Mouse (Mus musculus): ENCODE measurements around the gene Atp1a4. TPM values are rescaled to one million over a fixed set of nuclear protein-coding genes. Genes with fewer than 3 reads are reported as not detected.

Atp1a4 gene
- polyA plus RNA-seq, 1 experiment from 2014 or later = not detected

DNA sequence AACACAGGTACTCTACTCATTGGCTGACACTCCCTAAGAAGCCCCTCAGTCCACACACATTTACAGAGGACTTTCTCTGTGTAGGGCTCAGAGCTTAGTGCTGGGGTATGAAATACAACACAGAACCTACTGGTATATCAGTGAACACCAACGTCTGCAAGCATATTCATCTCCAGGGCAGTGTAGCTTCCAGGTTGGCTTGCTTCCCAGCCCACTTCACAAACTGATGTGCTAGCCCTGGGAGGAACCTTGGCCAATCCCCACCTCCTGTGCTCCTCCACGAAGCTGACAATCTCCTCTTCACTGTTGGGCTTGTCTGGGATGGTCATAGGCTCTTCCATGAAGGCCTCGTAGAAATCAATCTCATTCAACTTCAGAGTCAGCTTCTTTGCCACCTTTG is 43.5 kb downstream of the Atp1a4 start:
- ATAC-seq (ENCODE audit: low FRiP score, low TSS enrichment) = no peak
- TF ChIP-seq CTCF (IDR thresholded peaks at IDR 0.05; ENCODE audit: low read depth) (no peak), EP300 (optimal IDR thresholded peaks at IDR 0.05) (no peak)
- H3K9ac ChIP-seq (ENCODE audit: low read length) = no peak overlapping the region
- no peak overlapping the region for H3K4me3 ChIP-seq (ENCODE audit: low read depth, low read length)
- no peak overlapping the region for H3K4me2 ChIP-seq (replicated peaks; ENCODE audit: low read depth)
- H3K27ac ChIP-seq (replicated peaks) = no peak overlapping the region
- no peaks in the 10 kb centered on the region for H3K27me3 ChIP-seq (ENCODE audit: control insufficient read depth, insufficient read depth, low read length)
- no peak for DNase-seq (ENCODE audit: low spot score)
- H3K4me1 ChIP-seq (replicated peaks; ENCODE audit: control insufficient read depth, insufficient read depth) = peaks cover 5% of the 10 kb centered on the region; the same call in 1 of the 2 replicates
- H3K9me3 ChIP-seq (ENCODE audit: control insufficient read depth, low read length) = no peaks in the 10 kb centered on the region
- no peaks in the 10 kb centered on the region for H3K36me3 ChIP-seq (ENCODE audit: control insufficient read depth, insufficient read depth, low read length)
- WGBS = 36% methylated on average over 3 of the region's 3 CpGs

DNA sequence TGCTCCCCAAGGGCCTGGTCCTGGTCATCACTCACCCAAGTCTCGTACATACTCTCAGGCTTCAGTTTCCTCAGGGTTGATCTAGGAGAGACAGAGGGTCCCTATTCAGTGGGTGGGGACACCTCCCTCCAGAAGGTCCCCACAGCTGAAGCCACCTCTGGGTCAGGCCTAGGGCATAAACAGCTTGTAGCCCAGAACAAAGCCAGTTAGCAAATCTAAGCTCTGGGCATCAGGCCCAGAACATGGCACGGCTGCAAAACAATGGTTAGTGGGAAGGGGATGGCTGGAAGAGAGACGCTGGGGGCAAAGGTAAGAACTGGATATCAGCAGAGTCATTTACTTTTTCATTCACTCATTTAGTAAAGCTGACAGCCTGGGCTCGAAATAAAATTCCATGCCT is 44.4 kb downstream of the Atp1a4 start:
- no peaks in the 10 kb centered on the region for H3K36me3 ChIP-seq (ENCODE audit: control insufficient read depth, insufficient read depth, low read length)

DNA sequence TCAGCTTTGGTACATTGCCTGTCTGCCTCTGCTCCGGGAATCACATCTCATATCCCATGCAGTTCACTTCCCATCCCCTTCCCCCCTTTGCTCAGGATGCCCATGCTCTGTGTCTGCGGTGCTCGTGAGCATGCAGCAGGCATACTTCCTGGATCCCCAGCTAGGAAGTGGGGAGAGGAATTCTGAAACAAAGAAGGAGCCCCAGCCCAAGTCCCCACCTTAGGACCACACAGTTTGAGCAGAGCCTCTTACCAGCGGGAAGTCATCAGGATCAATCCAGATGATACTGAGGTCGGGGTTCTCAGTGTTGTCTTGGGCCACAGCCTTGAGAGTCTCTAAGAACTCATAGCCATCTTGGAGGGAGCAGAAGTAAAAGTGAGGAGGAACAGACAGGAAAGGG is 45.4 kb downstream of the Atp1a4 start:
- no peak for DNase-seq (ENCODE audit: low spot score)
- H3K4me3 ChIP-seq (ENCODE audit: low read depth, low read length) = no peak overlapping the region
- no peaks in the 10 kb centered on the region for H3K36me3 ChIP-seq (ENCODE audit: control insufficient read depth, insufficient read depth, low read length)
- H3K9ac ChIP-seq (ENCODE audit: low read length) = no peak overlapping the region
- no peaks in the 10 kb centered on the region for H3K9me3 ChIP-seq (ENCODE audit: control insufficient read depth, low read length)
- H3K27ac ChIP-seq (replicated peaks) = no peak overlapping the region
- H3K4me1 ChIP-seq (replicated peaks; ENCODE audit: control insufficient read depth, insufficient read depth) = peaks cover 5% of the 10 kb centered on the region; the same call in 1 of the 2 replicates
- TF ChIP-seq CTCF (IDR thresholded peaks at IDR 0.05; ENCODE audit: low read depth) (no peak), EP300 (optimal IDR thresholded peaks at IDR 0.05) (no peak)
- H3K27me3 ChIP-seq (ENCODE audit: control insufficient read depth, insufficient read depth, low read length) = no peaks in the 10 kb centered on the region
- no peak for ATAC-seq (ENCODE audit: low FRiP score, low TSS enrichment)
- no peak overlapping the region for H3K4me2 ChIP-seq (replicated peaks; ENCODE audit: low read depth)
- 61% methylated on average over 5 of the region's 5 CpGs for WGBS

More for the DNA sequence above, 44.4 kb downstream of the Atp1a4 start:
- Histone ChIP-seq H3K27me3 (ENCODE audit: control insufficient read depth, insufficient read depth, low read length) (no peaks in the 10 kb centered on the region), H3K4me2 (replicated peaks; ENCODE audit: low read depth) (no peak overlapping the region), H3K9ac (ENCODE audit: low read length) (no peak overlapping the region), H3K4me1 (replicated peaks; ENCODE audit: control insufficient read depth, insufficient read depth) (peaks cover 5% of the 10 kb centered on the region; the same call in 1 of the 2 replicates), H3K4me3 (ENCODE audit: low read depth, low read length) (no peak overlapping the region), H3K27ac (replicated peaks) (no peak overlapping the region), H3K9me3 (ENCODE audit: control insufficient read depth, low read length) (no peaks in the 10 kb centered on the region)
- WGBS = 49% methylated on average over 4 of the region's 4 CpGs
- DNase-seq (ENCODE audit: low spot score) (no peak), ATAC-seq (ENCODE audit: low FRiP score, low TSS enrichment) (no peak)
- TF ChIP-seq EP300 (optimal IDR thresholded peaks at IDR 0.05) (no peak), CTCF (IDR thresholded peaks at IDR 0.05; ENCODE audit: low read depth) (no peak)

DNA sequence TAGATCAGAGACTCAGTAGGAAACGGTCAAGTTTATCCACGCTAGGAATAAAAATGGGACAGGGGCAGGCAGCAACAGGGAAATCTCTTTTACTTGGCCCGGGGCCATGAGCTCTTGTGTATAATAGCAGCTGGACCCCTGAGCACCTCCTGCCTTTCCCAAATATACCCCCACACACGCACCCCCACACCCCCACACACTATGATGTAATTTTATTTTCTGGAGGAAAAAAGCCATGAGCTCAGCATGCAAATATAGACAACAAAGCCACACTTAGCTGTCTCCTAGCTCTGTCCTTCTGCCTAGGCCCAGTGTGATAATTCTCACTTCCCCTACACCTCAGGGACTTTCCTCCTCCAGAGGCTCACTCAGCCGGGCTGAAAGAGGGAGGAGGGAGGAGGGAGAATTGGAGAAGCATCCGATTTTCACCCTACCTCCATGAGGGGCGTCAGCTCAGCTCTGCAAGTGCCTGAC is 51.1 kb downstream of the Atp1a4 start:
- no peak; the same call in 1 of the 2 replicates for ATAC-seq (ENCODE audit: low FRiP score, low TSS enrichment)
- 10% methylated on average over 7 of the region's 7 CpGs for WGBS

DNA sequence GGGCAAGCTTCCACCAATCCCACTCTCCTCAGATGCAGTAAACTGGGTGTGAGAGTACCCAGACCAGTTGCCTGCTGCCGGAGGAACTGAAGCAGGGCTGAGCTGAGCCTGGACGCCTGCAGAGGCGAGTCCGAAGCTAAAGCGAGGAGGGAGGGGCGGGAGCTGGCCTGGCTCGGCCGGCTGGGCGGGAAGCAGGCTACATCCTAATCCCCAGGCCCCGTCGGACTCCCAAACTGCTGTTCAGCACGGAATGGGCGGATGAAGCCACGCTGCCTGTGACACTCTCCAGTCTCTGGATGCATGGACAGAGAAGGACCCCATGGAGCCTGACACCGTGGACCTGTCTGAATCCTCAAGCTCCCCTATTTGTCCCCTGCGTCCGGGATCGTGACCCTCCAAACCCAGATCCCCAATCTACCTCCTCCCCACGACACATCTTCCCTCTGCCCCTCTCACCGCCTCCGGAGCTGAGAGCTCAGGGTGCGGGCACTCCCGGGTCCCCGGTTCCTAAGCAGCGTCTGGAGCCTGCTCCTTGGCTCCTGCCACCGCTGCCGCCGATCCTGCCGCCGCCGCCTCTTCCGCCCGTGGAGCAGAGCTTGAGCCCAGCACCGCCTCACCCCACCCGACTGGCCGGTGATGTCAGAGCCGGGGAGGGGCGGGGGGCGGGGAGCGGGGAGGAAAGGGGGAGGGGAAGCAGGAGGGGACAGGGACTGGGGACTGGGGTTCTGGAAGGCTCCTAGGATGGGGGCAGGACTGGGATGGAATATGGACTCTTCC is 51.9 kb downstream of the Atp1a4 start, which contains the start of gene Pea15a:
Gene Pea15a (minus strand): TSS at position 664 of the 777 bp plus-strand sequence.
- no peaks in the 10 kb centered on the region for H3K27me3 ChIP-seq (ENCODE audit: control insufficient read depth, insufficient read depth, low read length)
- DNase-seq (ENCODE audit: low spot score) = peak; percentile 87
- H3K27ac ChIP-seq (replicated peaks) = peak within 1 kb of the TSS; percentile 93
- peak within 1 kb of the TSS; percentile 69 for H3K4me2 ChIP-seq (replicated peaks; ENCODE audit: low read depth)
- H3K9ac ChIP-seq (ENCODE audit: low read length) = peak within 1 kb of the TSS; percentile 83
- H3K4me3 ChIP-seq (ENCODE audit: low read depth, low read length) = peak within 1 kb of the TSS; percentile 61
- WGBS = under 1% methylated on average over 35 of the region's 40 CpGs
- peak; percentile 83 for ATAC-seq (ENCODE audit: low FRiP score, low TSS enrichment)
- TF ChIP-seq CTCF (IDR thresholded peaks at IDR 0.05; ENCODE audit: low read depth) (no peak), EP300 (optimal IDR thresholded peaks at IDR 0.05) (no peak)
- H3K4me1 ChIP-seq (replicated peaks; ENCODE audit: control insufficient read depth, insufficient read depth) = peaks cover 18% of the 10 kb centered on the region
- no peaks in the 10 kb centered on the region for H3K36me3 ChIP-seq (ENCODE audit: control insufficient read depth, insufficient read depth, low read length)
- no peaks in the 10 kb centered on the region for H3K9me3 ChIP-seq (ENCODE audit: control insufficient read depth, low read length)

More for the DNA sequence above, 51.1 kb downstream of the Atp1a4 start:
- H3K9ac ChIP-seq (ENCODE audit: low read length) = no peak overlapping the region
- H3K4me3 ChIP-seq (ENCODE audit: low read depth, low read length) = no peak overlapping the region
- no peaks in the 10 kb centered on the region for H3K9me3 ChIP-seq (ENCODE audit: control insufficient read depth, low read length)
- peak overlapping the region; percentile 69; the same call in 1 of the 2 replicates for H3K4me2 ChIP-seq (replicated peaks; ENCODE audit: low read depth)
- H3K27me3 ChIP-seq (ENCODE audit: control insufficient read depth, insufficient read depth, low read length) = no peaks in the 10 kb centered on the region
- peak overlapping the region; percentile 93 for H3K27ac ChIP-seq (replicated peaks)
- peaks cover 15% of the 10 kb centered on the region for H3K4me1 ChIP-seq (replicated peaks; ENCODE audit: control insufficient read depth, insufficient read depth)
- TF ChIP-seq EP300 (optimal IDR thresholded peaks at IDR 0.05) (no peak), CTCF (IDR thresholded peaks at IDR 0.05; ENCODE audit: low read depth) (no peak)
- no peak for DNase-seq (ENCODE audit: low spot score)
- no peaks in the 10 kb centered on the region for H3K36me3 ChIP-seq (ENCODE audit: control insufficient read depth, insufficient read depth, low read length)

DNA sequence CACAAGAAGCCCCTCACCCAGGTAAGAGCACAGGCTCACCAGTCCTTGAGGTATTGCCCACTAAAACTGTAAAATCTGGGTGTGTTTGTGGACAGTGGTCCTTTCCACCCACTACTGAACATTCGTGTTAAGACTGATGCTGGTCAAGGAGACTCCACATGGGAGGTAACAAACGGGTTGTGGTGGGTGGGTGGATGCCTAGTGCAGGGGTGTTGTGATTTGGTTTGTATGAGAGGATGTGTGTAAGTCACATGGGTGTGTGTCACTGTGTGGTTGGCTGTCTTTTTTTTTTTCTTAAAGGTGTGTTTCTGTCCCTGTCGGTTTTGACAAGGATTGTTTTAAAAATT is 52.5 kb downstream of the Atp1a4 start:
- TF ChIP-seq EP300 (optimal IDR thresholded peaks at IDR 0.05) (no peak), CTCF (IDR thresholded peaks at IDR 0.05; ENCODE audit: low read depth) (no peak)
- H3K27me3 ChIP-seq (ENCODE audit: control insufficient read depth, insufficient read depth, low read length) = no peaks in the 10 kb centered on the region
- peaks cover 24% of the 10 kb centered on the region for H3K4me1 ChIP-seq (replicated peaks; ENCODE audit: control insufficient read depth, insufficient read depth)
- peak overlapping the region; percentile 61 for H3K4me3 ChIP-seq (ENCODE audit: low read depth, low read length)
- peak overlapping the region; percentile 69 for H3K4me2 ChIP-seq (replicated peaks; ENCODE audit: low read depth)
- 19% methylated on average over 3 of the region's 3 CpGs for WGBS
- no peaks in the 10 kb centered on the region for H3K36me3 ChIP-seq (ENCODE audit: control insufficient read depth, insufficient read depth, low read length)
- ATAC-seq (ENCODE audit: low FRiP score, low TSS enrichment) = no peak
- H3K27ac ChIP-seq (replicated peaks) = peak overlapping the region; percentile 93
- peak overlapping the region; percentile 83 for H3K9ac ChIP-seq (ENCODE audit: low read length)
- H3K9me3 ChIP-seq (ENCODE audit: control insufficient read depth, low read length) = no peaks in the 10 kb centered on the region
- DNase-seq (ENCODE audit: low spot score) = no peak
